Mouse (Mus musculus): ENCODE measurements at regions not wholly inside any gene's neighbourhood (a gene's known extent, or its start where the extent isn't known, plus 50 kb on each side); places are given as distances from the start of the nearest gene placed in this dataset.

GRCm38 (mm10) chr1:117519498-117520032 is 177.4 kb upstream of the Gm28363 start:
- 22% methylated on average over 5 of the region's 5 CpGs for WGBS
- no peak overlapping the region for H3K27ac ChIP-seq (ENCODE audit: low read depth, low read length)
- H3K36me3 ChIP-seq (ENCODE audit: control insufficient read depth, insufficient read depth, low read length): no peaks in the 10 kb centered on the region
- no peak overlapping the region for H3K9ac ChIP-seq (ENCODE audit: low read depth, low read length)
- H3K4me3 ChIP-seq (ENCODE audit: low read length): no peak overlapping the region
- H3K9me3 ChIP-seq (ENCODE audit: control insufficient read depth, low read length): no peaks in the 10 kb centered on the region
- no peak overlapping the region for H3K4me2 ChIP-seq (replicated peaks; ENCODE audit: low read depth, low read length)
- no peaks in the 10 kb centered on the region for H3K27me3 ChIP-seq (ENCODE audit: control insufficient read depth, insufficient read depth, low read length)
- ATAC-seq (ENCODE audit: low FRiP score, low TSS enrichment): no peak
- H3K4me1 ChIP-seq (ENCODE audit: control insufficient read depth, insufficient read depth, low read length): no peaks in the 10 kb centered on the region

All from kidney, embryonic 14.5 days (tissue).